Comparison of ENCODE assay signal across 8 mouse cellular contexts in genomic region chr8:120465710-120466109, GRCm38 (mm10).
DNase-seq lines count a peak whose midpoint lies in the region; ATAC-seq lines count a peak whose summit lies in the region.

No protein-coding gene starts in this region.

- no peak overlapping the region for H3K9ac ChIP-seq in liver, embryonic 12.5 days

- ATAC-seq in liver, embryonic 12.5 days = no peak

- DNase-seq in adrenal gland, adult (ENCODE audit: inconsistent age in 2 of 2, low spot score in 1 of 2) = peak; percentile 14 to 40
- DNase-seq in adrenal gland, adult 2 months = no peak
- DNase-seq in liver = peak; percentile 40
- peak; percentile 77 for DNase-seq in heart, postnatal 4 days
- peak; percentile 88 for DNase-seq in lung, postnatal 10 days
- no peak for DNase-seq in urinary bladder, postnatal 10 days (ENCODE audit: low spot score)
- DNase-seq in urinary bladder, postnatal 14 days (ENCODE audit: low spot score) = no peak

- H3K4me1 ChIP-seq in liver, embryonic 12.5 days = peaks cover 65% of the 10 kb centered on the region

- no peak overlapping the region for H3K27ac ChIP-seq in liver, embryonic 12.5 days

- no peaks in the 10 kb centered on the region for H3K36me3 ChIP-seq in liver, embryonic 12.5 days

- 54% methylated on average over 8 of the region's 8 CpGs for WGBS in liver, embryonic 12.5 days (ENCODE audit: insufficient replicate concordance)

- H3K4me3 ChIP-seq in liver, embryonic 12.5 days = no peak overlapping the region

- peaks cover 78% of the 10 kb centered on the region for H3K27me3 ChIP-seq in liver, embryonic 12.5 days (replicated peaks)

- H3K4me2 ChIP-seq in liver, embryonic 12.5 days = no peak overlapping the region

- H3K9me3 ChIP-seq in liver, embryonic 12.5 days (replicated peaks) = no peaks in the 10 kb centered on the region

Comparison
In these comparisons a context has a peak if more than half of its experiments do, and no peak if none do; other contexts are left out.
1. DNase-seq: peak in adrenal gland, adult (2 of 2), liver (single experiment), heart, postnatal 4 days (single experiment) and lung, postnatal 10 days (single experiment); none in adrenal gland, adult 2 months (single experiment), urinary bladder, postnatal 10 days (single experiment) and urinary bladder, postnatal 14 days (single experiment).